ENCODE assay signal across 8 mouse cellular contexts in the genomic region with DNA sequence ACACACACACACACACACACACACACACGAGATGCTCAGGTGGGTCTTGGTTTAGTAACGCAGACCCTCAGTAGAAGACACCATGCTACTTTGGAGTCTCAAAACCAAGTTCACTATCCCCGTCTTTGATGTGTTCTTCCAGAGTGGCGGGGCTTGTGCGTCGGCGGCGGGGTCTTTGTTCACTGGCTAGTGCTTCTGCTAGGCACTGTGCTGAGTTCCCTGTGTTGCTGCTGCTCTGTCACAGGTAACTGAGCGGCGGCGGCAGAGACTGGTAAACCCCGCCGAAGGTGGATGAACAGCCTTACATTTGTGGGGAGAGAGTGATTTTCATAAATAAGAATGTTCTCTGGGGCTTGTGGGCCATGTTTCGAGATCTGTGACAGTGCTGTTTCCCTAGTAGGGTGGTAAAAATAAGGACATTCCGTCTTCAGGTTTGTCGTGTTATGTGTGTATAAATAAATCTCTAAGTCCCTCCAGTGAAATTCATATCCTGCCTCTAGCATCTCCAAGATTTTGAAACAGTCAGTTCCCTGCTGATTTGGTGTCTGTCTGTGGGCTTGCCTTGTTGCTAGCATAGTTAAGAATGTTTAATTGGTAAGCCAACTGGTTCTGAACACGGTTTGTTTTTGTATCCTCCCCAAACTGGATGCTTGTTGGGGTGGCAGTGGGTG. TPM values are rescaled to one million over a fixed set of nuclear protein-coding genes. Genes with fewer than 3 reads are reported as not detected.
DNase-seq lines count a peak whose midpoint lies in the region; ATAC-seq and TF ChIP-seq lines count a peak whose summit lies in the region.

No protein-coding gene starts in this region.

- peak overlapping the region; percentile 94 for H3K9ac ChIP-seq in limb, embryonic 13.5 days
- peak overlapping the region; percentile 98 for H3K9ac ChIP-seq in stomach, embryonic 16.5 days (ENCODE audit: low read length)

- no peak for TF ChIP-seq CTCF in testis, adult 2 months (IDR thresholded peaks at IDR 0.05; ENCODE audit: control insufficient read depth, insufficient read depth, insufficient replicate concordance, low read depth, low read length)

- no peaks in the 10 kb centered on the region for H3K36me3 ChIP-seq in testis, adult 2 months (ENCODE audit: control insufficient read depth, insufficient read depth, low read length)
- no peaks in the 10 kb centered on the region; the same call in 1 of the 2 replicates for H3K36me3 ChIP-seq in limb, embryonic 13.5 days
- H3K36me3 ChIP-seq in stomach, embryonic 16.5 days (ENCODE audit: control insufficient read depth, insufficient read depth, low read length): no peaks in the 10 kb centered on the region

- WGBS in limb, embryonic 13.5 days: 21% methylated on average over 17 of the region's 17 CpGs
- 24% methylated on average over 17 of the region's 17 CpGs for WGBS in stomach, embryonic 16.5 days

- H3K9me3 ChIP-seq in limb, embryonic 13.5 days: no peaks in the 10 kb centered on the region
- no peaks in the 10 kb centered on the region for H3K9me3 ChIP-seq in stomach, embryonic 16.5 days (replicated peaks; ENCODE audit: control insufficient read depth, low read length)

- peak overlapping the region; percentile 87 for H3K4me3 ChIP-seq in testis, adult 2 months (ENCODE audit: control insufficient read depth, low read depth, low read length)
- peak overlapping the region; percentile 89 for H3K4me3 ChIP-seq in limb, embryonic 13.5 days
- peak overlapping the region; percentile 83 for H3K4me3 ChIP-seq in stomach, embryonic 16.5 days (replicated peaks; ENCODE audit: low read length)

- no peak for TF ChIP-seq POLR2A in testis, adult 2 months (IDR thresholded peaks at IDR 0.05; ENCODE audit: control insufficient read depth, low read depth, low read length)

- peaks cover 15% of the 10 kb centered on the region for H3K4me1 ChIP-seq in testis, adult 2 months (ENCODE audit: control insufficient read depth, insufficient read depth, low read length)
- H3K4me1 ChIP-seq in limb, embryonic 13.5 days: peaks cover 66% of the 10 kb centered on the region
- peaks cover 45% of the 10 kb centered on the region for H3K4me1 ChIP-seq in stomach, embryonic 16.5 days (ENCODE audit: control insufficient read depth, insufficient read depth, low read length)

- no peak overlapping the region for H3K27ac ChIP-seq in testis, adult 2 months (ENCODE audit: control insufficient read depth, insufficient read depth, low read depth, low read length)
- peak overlapping the region; percentile 40 for H3K27ac ChIP-seq in limb, embryonic 13.5 days
- peak overlapping the region; percentile 87 for H3K27ac ChIP-seq in stomach, embryonic 16.5 days (ENCODE audit: low read length)

- peak; percentile 45 to 46 for DNase-seq in cerebellum, postnatal 10 days
- no peak for DNase-seq in cerebellum, adult 8-10 months
- no peak for DNase-seq in testis, postnatal 14 days (ENCODE audit: low spot score)
- DNase-seq in urinary bladder, adult 2 months (ENCODE audit: low spot score): no peak
- DNase-seq in gastrocnemius, postnatal 25 days: no peak

- H3K27me3 ChIP-seq in testis, adult 2 months (ENCODE audit: control insufficient read depth, insufficient read depth, low read length): no peaks in the 10 kb centered on the region
- H3K27me3 ChIP-seq in limb, embryonic 13.5 days: peaks cover 5% of the 10 kb centered on the region; the same call in 1 of the 2 replicates
- H3K27me3 ChIP-seq in stomach, embryonic 16.5 days (ENCODE audit: control insufficient read depth, insufficient read depth, low read length): no peaks in the 10 kb centered on the region

- peak overlapping the region; percentile 90 for H3K4me2 ChIP-seq in limb, embryonic 13.5 days (replicated peaks)
- H3K4me2 ChIP-seq in stomach, embryonic 16.5 days (ENCODE audit: low read depth, low read length): peak overlapping the region; percentile 85

- ATAC-seq in limb, embryonic 13.5 days (ENCODE audit: low FRiP score, low read depth): no peak
- no peak for ATAC-seq in stomach, embryonic 16.5 days (ENCODE audit: insufficient read depth, low FRiP score)

RNA-seq across cellular contexts. Expression of a gene that starts 1.9 kb away (rescaled TPM):
- 15.2 and 16.7 TPM in 2 replicates for polyA plus RNA-seq in testis, adult 2 months (2012; rRNA removed)
- polyA plus RNA-seq in limb, embryonic 13.5 days (2015; fragmentation: Nextera tagmentation; extraction: Ambion mirVana): 6.1 and 7.1 TPM in 2 replicates
- 11.6 and 12.1 TPM in 2 replicates for polyA plus RNA-seq in stomach, embryonic 16.5 days (2015; fragmentation: Nextera tagmentation; extraction: Ambion mirVana)
- polyA plus RNA-seq in urinary bladder, adult 2 months (2012; rRNA removed): 24.8 and 27.1 TPM in 2 replicates
- 10 to 100 TPM; 23.0 to 34.4 TPM for total RNA-seq in gastrocnemius, postnatal 25 days (2021)

RNA-seq across cellular contexts. Expression of a gene that starts 47.4 kb away (rescaled TPM):
- 3.5 and 4.8 TPM in 2 replicates for polyA plus RNA-seq in testis, adult 2 months (2012; rRNA removed)
- 9.6 TPM in 2 replicates for polyA plus RNA-seq in limb, embryonic 13.5 days (2015; fragmentation: Nextera tagmentation; extraction: Ambion mirVana)
- polyA plus RNA-seq in stomach, embryonic 16.5 days (2015; fragmentation: Nextera tagmentation; extraction: Ambion mirVana): 34.9 and 39.3 TPM in 2 replicates
- polyA plus RNA-seq in urinary bladder, adult 2 months (2012; rRNA removed): 65.7 and 69.9 TPM in 2 replicates
- total RNA-seq in gastrocnemius, postnatal 25 days (2021): 10 to 100 TPM; 10.7 to 13.0 TPM

RNA-seq across cellular contexts. Expression of a gene that starts 48.2 kb away (rescaled TPM):
- 1.8 and 1.9 TPM in 2 replicates for polyA plus RNA-seq in testis, adult 2 months (2012; rRNA removed)
- polyA plus RNA-seq in limb, embryonic 13.5 days (2015; fragmentation: Nextera tagmentation; extraction: Ambion mirVana): 5.7 and 6.0 TPM in 2 replicates
- 2.1 and 2.7 TPM in 2 replicates for polyA plus RNA-seq in stomach, embryonic 16.5 days (2015; fragmentation: Nextera tagmentation; extraction: Ambion mirVana)
- polyA plus RNA-seq in urinary bladder, adult 2 months (2012; rRNA removed): 8.7 and 9.7 TPM in 2 replicates
- total RNA-seq in gastrocnemius, postnatal 25 days (2021): 1 to 10 TPM; 4.3 to 5.7 TPM

Comparison
In these comparisons a context has a peak if more than half of its experiments do, and no peak if none do; other contexts are left out.
1. DNase-seq: peak in cerebellum, postnatal 10 days (2 of 2); none in cerebellum, adult 8-10 months (single experiment), testis, postnatal 14 days (single experiment), urinary bladder, adult 2 months (single experiment) and gastrocnemius, postnatal 25 days (single experiment).
2. Peak in every context shown above with its lines, with median percentiles within 50 percentile points of each other: H3K4me3 ChIP-seq.